Mouse (Mus musculus): Measurements from ENCODE around the gene Pdzrn4. TPM values are rescaled to one million over a fixed set of nuclear protein-coding genes. Genes with fewer than 3 reads are reported as not detected.

The Pdzrn4 gene
- polyA plus RNA-seq, 1 experiment from 2014 or later, result 27.4 TPM

DNA sequence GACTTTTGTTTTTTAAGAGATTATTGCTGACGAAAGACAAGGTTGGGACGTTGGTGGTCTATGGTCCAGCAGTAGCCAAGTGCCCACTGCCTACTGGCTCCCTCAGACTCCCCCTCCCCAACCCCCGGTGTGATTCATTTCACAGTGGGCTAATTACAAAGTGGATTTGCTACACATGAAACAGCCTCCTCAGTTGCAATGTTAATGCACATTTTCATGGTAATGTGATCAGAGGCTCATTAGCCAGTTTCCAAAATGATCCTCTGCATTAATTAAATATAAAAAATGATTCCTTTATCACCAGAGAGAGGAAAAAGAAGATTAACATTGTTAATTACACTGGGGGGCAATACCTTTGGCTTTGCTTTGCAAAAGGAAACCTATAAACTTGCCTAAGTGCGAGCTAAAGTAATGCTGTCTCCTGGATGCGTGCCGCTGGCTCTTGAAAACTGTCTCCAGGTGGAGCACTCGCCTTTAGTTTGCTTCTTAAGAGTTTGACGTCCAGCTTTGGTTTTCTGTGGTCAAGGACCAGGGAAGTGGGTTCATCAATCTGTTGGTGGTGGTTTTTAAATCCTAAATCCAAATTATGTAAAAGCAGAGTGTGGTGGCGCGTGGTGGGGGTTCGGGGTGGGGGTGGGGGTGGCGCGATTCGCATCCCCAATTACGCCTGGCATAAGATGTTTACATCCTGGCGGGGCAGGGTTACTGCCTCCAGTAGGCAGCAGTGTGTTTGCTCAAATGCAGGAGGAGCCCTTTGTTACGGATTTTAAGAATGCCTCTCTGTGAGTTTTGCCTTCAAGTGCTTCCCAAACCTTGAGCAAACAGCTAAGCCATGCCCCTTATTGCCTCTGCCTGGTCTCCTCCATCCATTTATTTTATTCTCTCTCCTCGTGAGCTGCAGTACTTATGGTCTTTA lies 202.0 kb downstream of the Pdzrn4 start:
- peak overlapping the region; percentile 52 for H3K9ac ChIP-seq
- H3K4me1 ChIP-seq, result peaks cover 14% of the 10 kb centered on the region
- no peaks in the 10 kb centered on the region for H3K27me3 ChIP-seq
- peak overlapping the region; percentile 56 for H3K4me2 ChIP-seq (replicated peaks)
- H3K36me3 ChIP-seq, result no peaks in the 10 kb centered on the region
- peak; percentile 62; the same call in 1 of the 2 replicates for ATAC-seq (ENCODE audit: low FRiP score)
- no peaks in the 10 kb centered on the region for H3K9me3 ChIP-seq (replicated peaks)
- peak overlapping the region; percentile 33 for H3K4me3 ChIP-seq
- peak overlapping the region; percentile 75 for H3K27ac ChIP-seq
- WGBS, result 1% methylated on average over 18 of the region's 18 CpGs

DNA sequence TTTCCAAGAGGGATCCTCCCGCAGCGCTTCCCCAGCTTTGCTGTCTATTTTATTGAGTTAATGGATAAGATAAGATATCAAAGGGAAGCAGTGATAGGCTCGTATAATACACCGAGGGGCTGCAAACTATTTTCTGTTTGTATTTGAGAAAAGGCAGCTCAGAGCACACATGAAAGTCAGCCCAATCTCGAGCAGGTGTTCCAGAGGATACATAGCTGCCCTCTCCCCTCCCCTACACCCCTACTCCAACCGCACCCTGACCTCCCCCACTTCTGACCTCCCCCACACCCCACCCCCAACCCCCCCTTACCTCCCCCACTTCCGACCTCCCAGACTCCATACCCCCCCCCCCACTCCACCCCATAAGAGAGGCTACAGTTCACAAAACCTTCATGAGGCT lies 202.7 kb downstream of the Pdzrn4 start:
- H3K27me3 ChIP-seq, result no peaks in the 10 kb centered on the region
- peaks cover 14% of the 10 kb centered on the region for H3K4me1 ChIP-seq
- WGBS, result 18% methylated on average over 7 of the region's 7 CpGs
- H3K9ac ChIP-seq, result peak overlapping the region; percentile 52
- H3K27ac ChIP-seq, result peak overlapping the region; percentile 75
- H3K36me3 ChIP-seq, result no peaks in the 10 kb centered on the region
- peak overlapping the region; percentile 33 for H3K4me3 ChIP-seq
- no peaks in the 10 kb centered on the region for H3K9me3 ChIP-seq (replicated peaks)
- H3K4me2 ChIP-seq (replicated peaks), result peak overlapping the region; percentile 56
- ATAC-seq (ENCODE audit: low FRiP score), result no peak

- 89% methylated on average over 3 of the region's 3 CpGs for WGBS
- H3K9ac ChIP-seq, result no peak overlapping the region
- no peaks in the 10 kb centered on the region for H3K27me3 ChIP-seq
- H3K9me3 ChIP-seq (replicated peaks), result no peaks in the 10 kb centered on the region
- H3K4me2 ChIP-seq (replicated peaks), result no peak overlapping the region
- H3K4me1 ChIP-seq, result peaks cover 9% of the 10 kb centered on the region
- no peaks in the 10 kb centered on the region for H3K36me3 ChIP-seq
- ATAC-seq (ENCODE audit: low FRiP score), result no peak
- H3K4me3 ChIP-seq, result no peak overlapping the region
- H3K27ac ChIP-seq, result no peak overlapping the region
Observed at GRCm38 (mm10) chr15:92610866-92611265, 214.2 kb downstream of the Pdzrn4 start.

DNA sequence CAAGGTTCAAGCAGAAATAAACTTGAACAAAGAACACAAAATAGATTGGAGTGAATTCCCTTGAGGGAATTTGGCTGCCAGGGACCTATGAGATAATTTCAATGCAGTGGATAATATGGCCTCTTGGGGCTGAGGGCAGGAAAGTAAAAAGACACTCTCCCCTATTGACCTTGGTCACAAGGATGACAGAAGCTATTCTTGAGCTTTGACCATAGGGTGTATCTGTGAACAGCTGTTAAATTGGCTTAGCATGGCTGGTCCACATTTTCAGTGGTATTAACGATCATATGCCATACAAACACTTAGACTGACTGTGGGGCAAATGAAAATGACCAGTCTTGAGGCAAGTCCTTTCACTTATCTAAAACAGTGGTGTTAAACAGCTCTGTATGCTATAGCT lies 215.7 kb downstream of the Pdzrn4 start:
- Histone ChIP-seq H3K27me3 (no peaks in the 10 kb centered on the region), H3K4me2 (replicated peaks) (no peak overlapping the region), H3K27ac (no peak overlapping the region), H3K36me3 (no peaks in the 10 kb centered on the region), H3K9ac (no peak overlapping the region), H3K4me3 (no peak overlapping the region), H3K4me1 (peaks cover 9% of the 10 kb centered on the region), H3K9me3 (replicated peaks) (no peaks in the 10 kb centered on the region)
- ATAC-seq (ENCODE audit: low FRiP score), result no peak
- 48% methylated on average over 1 of the region's 1 CpGs for WGBS

DNA sequence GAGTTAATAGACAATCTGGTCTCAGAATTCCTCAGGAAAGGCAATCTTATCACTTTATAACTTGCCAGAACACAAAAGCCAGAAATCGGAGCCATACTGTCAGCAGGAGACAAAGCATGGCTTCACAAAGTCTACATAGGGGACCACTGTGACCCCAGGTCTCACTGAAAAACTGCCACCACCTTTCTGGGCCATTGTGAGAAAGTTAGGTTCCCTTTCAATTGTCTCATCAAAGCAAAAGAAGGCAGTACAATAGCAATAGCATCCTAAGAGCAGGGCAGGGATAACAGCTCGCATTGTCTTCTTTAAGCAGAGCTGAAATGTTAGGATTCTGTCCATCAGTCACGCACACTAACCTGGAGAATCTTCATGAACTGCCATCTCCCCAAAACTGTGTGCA lies 216.5 kb downstream of the Pdzrn4 start:
- Histone ChIP-seq H3K4me1 (peaks cover 9% of the 10 kb centered on the region), H3K4me2 (replicated peaks) (no peak overlapping the region), H3K36me3 (no peaks in the 10 kb centered on the region), H3K27ac (no peak overlapping the region), H3K9ac (no peak overlapping the region), H3K9me3 (replicated peaks) (no peaks in the 10 kb centered on the region), H3K27me3 (no peaks in the 10 kb centered on the region), H3K4me3 (no peak overlapping the region)
- no peak for ATAC-seq (ENCODE audit: low FRiP score)
- 71% methylated on average over 3 of the region's 3 CpGs for WGBS

- no peak for ATAC-seq (ENCODE audit: low FRiP score)
- Histone ChIP-seq H3K4me1 (peaks cover 6% of the 10 kb centered on the region), H3K4me2 (replicated peaks) (no peak overlapping the region), H3K36me3 (no peaks in the 10 kb centered on the region), H3K9me3 (replicated peaks) (no peaks in the 10 kb centered on the region), H3K27me3 (no peaks in the 10 kb centered on the region), H3K4me3 (no peak overlapping the region), H3K9ac (no peak overlapping the region), H3K27ac (no peak overlapping the region)
- WGBS, result 74% methylated on average over 9 of the region's 9 CpGs
Observed at GRCm38 (mm10) chr15:92621731-92622234, 225.1 kb downstream of the Pdzrn4 start.

DNA sequence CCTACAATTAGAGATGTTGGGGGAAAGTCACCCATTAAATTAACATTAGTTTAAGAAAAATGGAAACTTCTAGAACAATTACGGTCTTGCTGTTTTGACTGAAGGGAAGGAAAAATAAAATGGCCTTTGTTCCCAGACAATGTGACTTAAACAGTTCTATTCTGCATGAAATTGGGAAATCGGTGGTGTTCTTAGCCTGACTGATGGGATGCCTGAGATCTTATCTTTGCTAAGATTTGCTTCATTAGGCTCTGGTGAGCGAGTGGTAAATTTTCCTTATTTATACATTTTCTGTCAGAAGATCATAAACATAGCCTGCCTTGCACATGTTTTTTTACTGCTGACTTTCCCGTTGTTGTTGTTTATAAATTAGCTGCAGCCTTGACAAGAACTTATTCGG lies 225.6 kb downstream of the Pdzrn4 start:
- Histone ChIP-seq H3K4me1 (peaks cover 6% of the 10 kb centered on the region), H3K27me3 (no peaks in the 10 kb centered on the region), H3K27ac (no peak overlapping the region), H3K4me2 (replicated peaks) (no peak overlapping the region), H3K9me3 (replicated peaks) (no peaks in the 10 kb centered on the region), H3K36me3 (no peaks in the 10 kb centered on the region), H3K9ac (no peak overlapping the region), H3K4me3 (no peak overlapping the region)
- ATAC-seq (ENCODE audit: low FRiP score), result no peak
- WGBS, result 58% methylated on average over 5 of the region's 5 CpGs

- Histone ChIP-seq H3K36me3 (no peaks in the 10 kb centered on the region), H3K27ac (no peak overlapping the region), H3K9ac (no peak overlapping the region), H3K4me1 (peaks cover 5% of the 10 kb centered on the region), H3K4me3 (no peak overlapping the region), H3K27me3 (no peaks in the 10 kb centered on the region), H3K4me2 (replicated peaks) (no peak overlapping the region), H3K9me3 (replicated peaks) (no peaks in the 10 kb centered on the region)
- ATAC-seq (ENCODE audit: low FRiP score), result 0 out of 2 replicates have a peak, but pooled peaks have one; percentile 29
- WGBS, result 26% methylated on average over 2 of the region's 2 CpGs
Observed at GRCm38 (mm10) chr15:92629172-92629571, 232.5 kb downstream of the Pdzrn4 start.

- 86% methylated on average over 14 of the region's 14 CpGs for WGBS
- Histone ChIP-seq H3K4me1 (peaks cover 4% of the 10 kb centered on the region), H3K27ac (no peak overlapping the region), H3K4me3 (no peak overlapping the region), H3K4me2 (replicated peaks) (no peak overlapping the region), H3K9ac (no peak overlapping the region), H3K27me3 (no peaks in the 10 kb centered on the region), H3K36me3 (no peaks in the 10 kb centered on the region), H3K9me3 (replicated peaks) (no peaks in the 10 kb centered on the region)
- ATAC-seq (ENCODE audit: low FRiP score), result no peak
Observed at GRCm38 (mm10) chr15:92634044-92634610, 237.4 kb downstream of the Pdzrn4 start.

DNA sequence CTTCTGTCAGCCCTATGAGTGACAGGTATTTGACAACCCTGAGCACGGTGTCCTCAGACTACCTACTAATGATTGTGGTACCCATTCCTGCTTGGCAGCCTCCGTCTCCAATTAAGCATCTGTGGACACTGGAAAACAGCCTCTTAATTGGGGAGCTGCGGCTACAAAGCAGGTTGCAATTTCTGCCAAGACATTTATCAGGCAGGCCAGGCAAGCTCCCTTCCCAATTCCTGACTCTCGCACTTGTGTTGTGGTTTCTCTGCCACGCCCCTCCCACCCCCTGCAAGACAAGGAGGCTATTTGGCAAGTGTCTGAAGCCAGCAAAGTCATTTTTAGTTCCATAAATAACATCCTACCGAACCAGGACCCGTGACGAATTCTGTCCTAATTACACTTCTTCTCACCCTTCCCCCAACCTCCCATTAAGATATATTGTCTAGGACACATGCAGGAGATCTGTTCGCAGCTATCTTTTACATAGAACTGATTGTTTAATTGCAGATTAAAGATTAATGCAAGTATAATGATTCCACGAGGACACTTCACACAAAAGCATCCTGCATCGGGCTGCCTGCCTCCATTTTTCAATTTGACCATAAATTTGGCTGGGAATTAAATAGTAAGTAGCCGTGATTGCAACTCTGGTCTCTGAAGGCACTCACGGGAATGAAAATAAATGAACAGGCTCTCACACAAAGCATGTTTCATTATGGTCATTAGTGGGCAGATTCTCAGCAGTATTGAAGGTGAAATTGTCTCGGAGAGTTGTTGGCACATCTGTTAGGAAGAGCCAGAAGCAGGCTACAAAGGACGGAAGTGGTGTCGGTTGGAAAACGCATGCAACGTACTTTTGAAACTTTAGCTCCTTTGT lies 243.8 kb downstream of the Pdzrn4 start:
- peak overlapping the region; percentile 49 for H3K27ac ChIP-seq
- WGBS, result 54% methylated on average over 18 of the region's 18 CpGs

GRCm38 (mm10) chr15:92671279-92672051 lies 274.8 kb downstream of the Pdzrn4 start:
- Histone ChIP-seq H3K27me3 (no peaks in the 10 kb centered on the region), H3K36me3 (no peaks in the 10 kb centered on the region), H3K9ac (no peak overlapping the region), H3K9me3 (replicated peaks) (no peaks in the 10 kb centered on the region), H3K4me3 (no peak overlapping the region), H3K4me1 (no peaks in the 10 kb centered on the region), H3K4me2 (replicated peaks) (no peak overlapping the region), H3K27ac (no peak overlapping the region)
- ATAC-seq (ENCODE audit: low FRiP score), result no peak
- 72% methylated on average over 11 of the region's 11 CpGs for WGBS

More for the DNA sequence above, 243.8 kb downstream of the Pdzrn4 start:
- ATAC-seq (ENCODE audit: low FRiP score), result peak; percentile 82
- Histone ChIP-seq H3K9me3 (replicated peaks) (no peaks in the 10 kb centered on the region), H3K27me3 (no peaks in the 10 kb centered on the region), H3K36me3 (no peaks in the 10 kb centered on the region), H3K4me3 (no peak overlapping the region), H3K4me1 (0 out of 2 replicates have a peak, but pooled peaks cover 7% of the 10 kb centered on the region), H3K9ac (no peak overlapping the region), H3K4me2 (replicated peaks) (peak overlapping the region; percentile 8; the same call in 1 of the 2 replicates)

Measured in hindbrain, embryonic 12.5 days (tissue).